Mouse (Mus musculus): Measurements from ENCODE around the gene Usp5. TPM values are rescaled to one million over a fixed set of nuclear protein-coding genes. Genes with fewer than 3 reads are reported as not detected.

The Usp5 gene
- total and polyA plus RNA-seq, 2 experiments, result 49.3 to 55.9 TPM

- Histone ChIP-seq H3K27me3 (ENCODE audit: control insufficient read depth, insufficient read depth, low read length) (no peaks in the 10 kb centered on the region), H3K36me3 (ENCODE audit: control insufficient read depth, insufficient read depth, low read length) (peaks cover 21% of the 10 kb centered on the region), H3K4me1 (ENCODE audit: control insufficient read depth, insufficient read depth, low read length) (peaks cover 11% of the 10 kb centered on the region), H3K79me2 (ENCODE audit: control insufficient read depth, insufficient read depth, low read length) (no peaks in the 10 kb centered on the region), H3K4me3 (ENCODE audit: insufficient read depth, low read depth, low read length) (no peak overlapping the region), H3K9ac (ENCODE audit: low read depth, low read length) (no peak overlapping the region), H3K27ac (replicated peaks; ENCODE audit: insufficient read depth, low read depth, low read length) (no peak overlapping the region)
- 95% methylated on average over 4 of the region's 4 CpGs for WGBS
- TF ChIP-seq CTCF (IDR thresholded peaks at IDR 0.05; ENCODE audit: low read depth, low read length), result no peak
- no peak for TF ChIP-seq POLR2A (IDR thresholded peaks at IDR 0.05; ENCODE audit: extremely low read depth, insufficient read depth, low read length)
- DNase-seq (ENCODE audit: extremely low read depth, low read depth, low spot score), result no peak
Measured at GRCm38 (mm10) chr6:124816611-124817010, 12.7 kb downstream of the Usp5 start.

- Histone ChIP-seq H3K4me3 (ENCODE audit: insufficient read depth, low read depth, low read length) (no peak overlapping the region), H3K79me2 (ENCODE audit: control insufficient read depth, insufficient read depth, low read length) (no peaks in the 10 kb centered on the region), H3K27ac (replicated peaks; ENCODE audit: insufficient read depth, low read depth, low read length) (no peak overlapping the region), H3K9ac (ENCODE audit: low read depth, low read length) (no peak overlapping the region), H3K27me3 (ENCODE audit: control insufficient read depth, insufficient read depth, low read length) (no peaks in the 10 kb centered on the region), H3K36me3 (ENCODE audit: control insufficient read depth, insufficient read depth, low read length) (peaks cover 13% of the 10 kb centered on the region), H3K4me1 (ENCODE audit: control insufficient read depth, insufficient read depth, low read length) (peaks cover 13% of the 10 kb centered on the region)
- WGBS, result 75% methylated on average over 9 of the region's 9 CpGs
- TF ChIP-seq CTCF (IDR thresholded peaks at IDR 0.05; ENCODE audit: low read depth, low read length) (no peak), POLR2A (IDR thresholded peaks at IDR 0.05; ENCODE audit: extremely low read depth, insufficient read depth, low read length) (no peak)
- DNase-seq (ENCODE audit: extremely low read depth, low read depth, low spot score), result no peak
Measured at GRCm38 (mm10) chr6:124814858-124815774, 14.2 kb downstream of the Usp5 start.

GRCm38 (mm10) chr6:124814448-124814847, 14.8 kb downstream of the Usp5 start:
- H3K36me3 ChIP-seq (ENCODE audit: control insufficient read depth, insufficient read depth, low read length), result peaks cover 11% of the 10 kb centered on the region
- H3K4me1 ChIP-seq (ENCODE audit: control insufficient read depth, insufficient read depth, low read length), result peaks cover 19% of the 10 kb centered on the region
- no peak for DNase-seq (ENCODE audit: extremely low read depth, low read depth, low spot score)

GRCm38 (mm10) chr6:124813933-124814332, 15.4 kb downstream of the Usp5 start, which contains the start of gene Tpi1:
TSS of gene Tpi1 (minus strand) at chr6:124814296.
- H3K4me1 ChIP-seq (ENCODE audit: control insufficient read depth, insufficient read depth, low read length), result peaks cover 19% of the 10 kb centered on the region
- no peak for TF ChIP-seq CTCF (IDR thresholded peaks at IDR 0.05; ENCODE audit: low read depth, low read length)
- peak; percentile 95; the same call in 1 of the 2 replicates for TF ChIP-seq POLR2A (IDR thresholded peaks at IDR 0.05; ENCODE audit: extremely low read depth, insufficient read depth, low read length)
- DNase-seq (ENCODE audit: extremely low read depth, low read depth, low spot score), result peak; percentile 86

More at GRCm38 (mm10) chr6:124814448-124814847, 14.8 kb downstream of the Usp5 start:
- Histone ChIP-seq H3K27me3 (ENCODE audit: control insufficient read depth, insufficient read depth, low read length) (no peaks in the 10 kb centered on the region), H3K79me2 (ENCODE audit: control insufficient read depth, insufficient read depth, low read length) (no peaks in the 10 kb centered on the region), H3K9ac (ENCODE audit: low read depth, low read length) (peak overlapping the region; percentile 38; the same call in 1 of the 2 replicates), H3K27ac (replicated peaks; ENCODE audit: insufficient read depth, low read depth, low read length) (peak overlapping the region; percentile 51), H3K4me3 (ENCODE audit: insufficient read depth, low read depth, low read length) (no peak overlapping the region)
- 30% methylated on average over 8 of the region's 8 CpGs for WGBS
- TF ChIP-seq CTCF (IDR thresholded peaks at IDR 0.05; ENCODE audit: low read depth, low read length), result no peak
- TF ChIP-seq POLR2A (IDR thresholded peaks at IDR 0.05; ENCODE audit: extremely low read depth, insufficient read depth, low read length), result no peak

GRCm38 (mm10) chr6:124813496-124813895, 15.8 kb downstream of the Usp5 start:
- Histone ChIP-seq H3K9ac (ENCODE audit: low read depth, low read length) (peak overlapping the region; percentile 79), H3K27ac (replicated peaks; ENCODE audit: insufficient read depth, low read depth, low read length) (peak overlapping the region; percentile 76), H3K4me3 (ENCODE audit: insufficient read depth, low read depth, low read length) (peak overlapping the region; percentile 80), H3K4me1 (ENCODE audit: control insufficient read depth, insufficient read depth, low read length) (peaks cover 19% of the 10 kb centered on the region), H3K27me3 (ENCODE audit: control insufficient read depth, insufficient read depth, low read length) (no peaks in the 10 kb centered on the region), H3K79me2 (ENCODE audit: control insufficient read depth, insufficient read depth, low read length) (no peaks in the 10 kb centered on the region), H3K36me3 (ENCODE audit: control insufficient read depth, insufficient read depth, low read length) (peaks cover 10% of the 10 kb centered on the region)
- DNase-seq (ENCODE audit: extremely low read depth, low read depth, low spot score), result peak; percentile 41
- 0% methylated on average over 18 of the region's 18 CpGs for WGBS
- TF ChIP-seq POLR2A (IDR thresholded peaks at IDR 0.05; ENCODE audit: extremely low read depth, insufficient read depth, low read length), result no peak
- no peak for TF ChIP-seq CTCF (IDR thresholded peaks at IDR 0.05; ENCODE audit: low read depth, low read length)

More at GRCm38 (mm10) chr6:124813933-124814332, 15.4 kb downstream of the Usp5 start, which contains the start of gene Tpi1:
- Histone ChIP-seq H3K9ac (ENCODE audit: low read depth, low read length) (peak within 1 kb of the TSS; percentile 79), H3K27ac (replicated peaks; ENCODE audit: insufficient read depth, low read depth, low read length) (peak within 1 kb of the TSS; percentile 76), H3K36me3 (ENCODE audit: control insufficient read depth, insufficient read depth, low read length) (peaks cover 10% of the 10 kb centered on the region), H3K79me2 (ENCODE audit: control insufficient read depth, insufficient read depth, low read length) (no peaks in the 10 kb centered on the region), H3K27me3 (ENCODE audit: control insufficient read depth, insufficient read depth, low read length) (no peaks in the 10 kb centered on the region), H3K4me3 (ENCODE audit: insufficient read depth, low read depth, low read length) (peak within 1 kb of the TSS; percentile 80)
- under 1% methylated on average over 22 of the region's 22 CpGs for WGBS
